In genomic region chr11:44103188-44103840, GRCm38 (mm10) we compare ENCODE assay signal across 14 mouse cellular contexts.
"Had no signal": no experiment of that assay in that cellular context is flagged by ENCODE, and none has a peak within 500 bp of the region (broad histone marks: within the 10 kb centered on the region; RNA-seq: fewer than 3 reads in every experiment).

No protein-coding gene starts in this region.

- ATAC-seq: intestine, postnatal 0 days; lung, postnatal 0 days had no signal

- H3K9me3 ChIP-seq: limb, embryonic 10.5 days; liver, embryonic 15.5 days had no signal

- DNase-seq: kidney, adult 8-10 months; kidney, postnatal 10 days; kidney, postnatal 4 days; lung, adult 2 months; lung, postnatal 36 days; right cerebral cortex, postnatal 14 days; thymus, postnatal 14 days had no signal

- H3K9ac ChIP-seq: liver, embryonic 15.5 days had no signal

- H3K4me1 ChIP-seq: limb, embryonic 10.5 days; liver, embryonic 15.5 days had no signal

- H3K4me3 ChIP-seq: left cerebral cortex, adult 2 months; limb, embryonic 10.5 days; liver, embryonic 15.5 days had no signal

- H3K36me3 ChIP-seq: limb, embryonic 10.5 days; liver, embryonic 15.5 days had no signal

- H3K27ac ChIP-seq: left cerebral cortex, adult 2 months; limb, embryonic 10.5 days; liver, embryonic 15.5 days; stomach, postnatal 0 days had no signal

- H3K4me2 ChIP-seq: liver, embryonic 11.5 days; liver, embryonic 15.5 days had no signal

- H3K27me3 ChIP-seq: liver, embryonic 15.5 days had no signal
